Mouse (Mus musculus): ENCODE data around the gene Pitx2. TPM values are rescaled to one million over a fixed set of nuclear protein-coding genes. Genes with fewer than 3 reads are reported as not detected.

The Pitx2 gene
- polyA plus RNA-seq, 1 experiment, result 9.9 TPM

DNA sequence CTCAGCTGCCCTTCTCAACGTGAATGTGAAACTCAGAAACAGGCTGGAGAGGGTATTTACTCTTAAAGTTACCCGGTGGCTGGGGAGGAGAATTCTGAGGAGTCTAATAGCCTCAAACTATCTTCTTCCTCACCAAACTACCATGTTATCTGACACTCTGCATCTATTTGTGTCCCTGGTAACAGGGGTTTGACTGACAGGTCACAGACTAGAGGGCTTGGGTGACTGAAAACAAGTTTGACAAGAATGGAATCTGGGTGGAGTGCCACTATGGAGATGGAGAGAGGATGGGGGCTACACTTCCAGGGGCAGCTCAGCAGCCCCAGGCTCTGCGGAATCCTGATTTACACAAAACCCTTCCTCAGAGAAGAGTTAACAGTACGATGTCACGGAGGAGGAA, 27.7 kb downstream of the Pitx2 start:
- H3K36me3 ChIP-seq (ENCODE audit: control insufficient read depth, insufficient read depth, low read length), result no peaks in the 10 kb centered on the region
- no peaks in the 10 kb centered on the region; the same call in 1 of the 2 replicates for H3K4me1 ChIP-seq (ENCODE audit: control insufficient read depth, insufficient read depth, low read length)
- H3K27ac ChIP-seq (ENCODE audit: insufficient read depth, low read depth, low read length), result no peak overlapping the region
- TF ChIP-seq CTCF (conservative IDR thresholded peaks at IDR 0.05; ENCODE audit: insufficient read depth, insufficient read length, low read depth, low read length) (no peak), POLR2A (IDR thresholded peaks at IDR 0.05; ENCODE audit: low read depth, low read length) (no peak)
- no peak for DNase-seq
- H3K27me3 ChIP-seq (replicated peaks; ENCODE audit: control insufficient read depth, insufficient read depth, low read length), result 0 out of 2 replicates have a peak, but pooled peaks cover 2% of the 10 kb centered on the region
- WGBS, result 26% methylated on average over 5 of the region's 5 CpGs
- H3K4me3 ChIP-seq (ENCODE audit: insufficient read depth, low read depth, low read length), result no peak overlapping the region

DNA sequence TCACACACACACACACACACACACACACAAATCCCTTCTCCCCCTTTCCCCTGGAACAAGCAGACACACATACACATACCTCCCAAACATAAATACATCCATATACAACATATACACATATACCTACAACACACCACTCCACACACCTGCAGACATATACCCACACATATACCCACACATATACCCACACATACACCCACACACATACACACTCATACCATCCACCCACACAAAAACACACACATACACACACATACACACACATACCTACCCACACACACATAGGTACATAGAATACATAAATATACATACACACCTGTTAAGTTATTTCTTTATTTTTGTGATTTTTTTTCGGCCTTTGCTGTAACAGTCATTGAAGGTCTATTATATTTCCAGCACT, 38.3 kb downstream of the Pitx2 start:
- no peak for DNase-seq
- no peak overlapping the region for H3K4me3 ChIP-seq (ENCODE audit: insufficient read depth, low read depth, low read length)
- no peaks in the 10 kb centered on the region for H3K36me3 ChIP-seq (ENCODE audit: control insufficient read depth, insufficient read depth, low read length)
- no peaks in the 10 kb centered on the region for H3K27me3 ChIP-seq (replicated peaks; ENCODE audit: control insufficient read depth, insufficient read depth, low read length)
- TF ChIP-seq POLR2A (IDR thresholded peaks at IDR 0.05; ENCODE audit: low read depth, low read length) (no peak), CTCF (conservative IDR thresholded peaks at IDR 0.05; ENCODE audit: insufficient read depth, insufficient read length, low read depth, low read length) (no peak)
- no peaks in the 10 kb centered on the region for H3K4me1 ChIP-seq (ENCODE audit: control insufficient read depth, insufficient read depth, low read length)
- WGBS, result 86% methylated on average over 1 of the region's 1 CpGs
- H3K27ac ChIP-seq (ENCODE audit: insufficient read depth, low read depth, low read length), result no peak overlapping the region

- Histone ChIP-seq H3K4me3 (ENCODE audit: insufficient read depth, low read depth, low read length) (no peak overlapping the region), H3K36me3 (ENCODE audit: control insufficient read depth, insufficient read depth, low read length) (no peaks in the 10 kb centered on the region), H3K27ac (ENCODE audit: insufficient read depth, low read depth, low read length) (no peak overlapping the region), H3K27me3 (replicated peaks; ENCODE audit: control insufficient read depth, insufficient read depth, low read length) (no peaks in the 10 kb centered on the region), H3K4me1 (ENCODE audit: control insufficient read depth, insufficient read depth, low read length) (no peaks in the 10 kb centered on the region)
- no peak for DNase-seq
- WGBS, result 20% methylated on average over 13 of the region's 13 CpGs
- TF ChIP-seq CTCF (conservative IDR thresholded peaks at IDR 0.05; ENCODE audit: insufficient read depth, insufficient read length, low read depth, low read length), result no peak
- no peak for TF ChIP-seq POLR2A (IDR thresholded peaks at IDR 0.05; ENCODE audit: low read depth, low read length)
These were observed 39.1 kb downstream of the Pitx2 start for GRCm38 (mm10) chr3:129238664-129239258.

GRCm38 (mm10) chr3:129250997-129251396, 51.3 kb downstream of the Pitx2 start:
- no peak for DNase-seq
- Histone ChIP-seq H3K27ac (ENCODE audit: insufficient read depth, low read depth, low read length) (no peak overlapping the region), H3K4me1 (ENCODE audit: control insufficient read depth, insufficient read depth, low read length) (no peaks in the 10 kb centered on the region), H3K27me3 (replicated peaks; ENCODE audit: control insufficient read depth, insufficient read depth, low read length) (no peaks in the 10 kb centered on the region; the same call in 1 of the 2 replicates), H3K36me3 (ENCODE audit: control insufficient read depth, insufficient read depth, low read length) (no peaks in the 10 kb centered on the region), H3K4me3 (ENCODE audit: insufficient read depth, low read depth, low read length) (no peak overlapping the region)
- 81% methylated on average over 9 of the region's 9 CpGs for WGBS
- TF ChIP-seq CTCF (conservative IDR thresholded peaks at IDR 0.05; ENCODE audit: insufficient read depth, insufficient read length, low read depth, low read length) (no peak), POLR2A (IDR thresholded peaks at IDR 0.05; ENCODE audit: low read depth, low read length) (no peak)

- Histone ChIP-seq H3K27me3 (replicated peaks; ENCODE audit: control insufficient read depth, insufficient read depth, low read length) (no peaks in the 10 kb centered on the region), H3K36me3 (ENCODE audit: control insufficient read depth, insufficient read depth, low read length) (no peaks in the 10 kb centered on the region), H3K4me1 (ENCODE audit: control insufficient read depth, insufficient read depth, low read length) (no peaks in the 10 kb centered on the region), H3K4me3 (ENCODE audit: insufficient read depth, low read depth, low read length) (no peak overlapping the region), H3K27ac (ENCODE audit: insufficient read depth, low read depth, low read length) (no peak overlapping the region)
- DNase-seq, result no peak
- TF ChIP-seq POLR2A (IDR thresholded peaks at IDR 0.05; ENCODE audit: low read depth, low read length) (no peak), CTCF (conservative IDR thresholded peaks at IDR 0.05; ENCODE audit: insufficient read depth, insufficient read length, low read depth, low read length) (no peak)
- WGBS, result 71% methylated on average over 10 of the region's 10 CpGs
These were observed 54.6 kb downstream of the Pitx2 start for GRCm38 (mm10) chr3:129254246-129254645.

GRCm38 (mm10) chr3:129256283-129256682, 56.6 kb downstream of the Pitx2 start:
- no peak overlapping the region for H3K4me3 ChIP-seq (ENCODE audit: insufficient read depth, low read depth, low read length)
- H3K36me3 ChIP-seq (ENCODE audit: control insufficient read depth, insufficient read depth, low read length), result no peaks in the 10 kb centered on the region
- 62% methylated on average over 19 of the region's 19 CpGs for WGBS
- no peaks in the 10 kb centered on the region for H3K27me3 ChIP-seq (replicated peaks; ENCODE audit: control insufficient read depth, insufficient read depth, low read length)
- H3K27ac ChIP-seq (ENCODE audit: insufficient read depth, low read depth, low read length), result no peak overlapping the region
- H3K4me1 ChIP-seq (ENCODE audit: control insufficient read depth, insufficient read depth, low read length), result no peaks in the 10 kb centered on the region
- TF ChIP-seq CTCF (conservative IDR thresholded peaks at IDR 0.05; ENCODE audit: insufficient read depth, insufficient read length, low read depth, low read length), result no peak
- no peak for TF ChIP-seq POLR2A (IDR thresholded peaks at IDR 0.05; ENCODE audit: low read depth, low read length)
- no peak for DNase-seq

DNA sequence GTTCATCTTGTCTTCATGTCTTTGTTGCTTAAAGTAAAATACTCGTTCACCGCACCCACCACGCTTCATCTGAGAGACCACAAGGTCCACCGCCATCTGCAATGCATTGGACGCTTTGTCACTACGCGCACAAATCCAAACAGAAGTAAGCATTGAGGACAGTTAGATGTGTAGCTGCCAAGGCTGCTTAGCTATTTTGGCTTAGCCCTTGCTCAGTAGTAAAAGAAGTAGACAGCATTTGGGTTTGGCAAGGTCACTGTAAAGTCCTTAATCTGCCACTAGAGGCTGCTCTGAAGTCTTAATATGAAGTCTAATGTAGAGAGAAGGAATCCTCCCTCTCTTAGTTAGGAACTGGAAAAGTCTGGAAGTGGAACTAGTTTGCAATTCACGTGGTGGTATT, 57.1 kb downstream of the Pitx2 start:
- TF ChIP-seq POLR2A (IDR thresholded peaks at IDR 0.05; ENCODE audit: low read depth, low read length) (no peak), CTCF (conservative IDR thresholded peaks at IDR 0.05; ENCODE audit: insufficient read depth, insufficient read length, low read depth, low read length) (no peak)
- H3K27ac ChIP-seq (ENCODE audit: insufficient read depth, low read depth, low read length), result no peak overlapping the region
- H3K36me3 ChIP-seq (ENCODE audit: control insufficient read depth, insufficient read depth, low read length), result no peaks in the 10 kb centered on the region
- H3K27me3 ChIP-seq (replicated peaks; ENCODE audit: control insufficient read depth, insufficient read depth, low read length), result no peaks in the 10 kb centered on the region
- DNase-seq, result peak; percentile 56
- 65% methylated on average over 8 of the region's 8 CpGs for WGBS
- H3K4me3 ChIP-seq (ENCODE audit: insufficient read depth, low read depth, low read length), result no peak overlapping the region
- no peaks in the 10 kb centered on the region for H3K4me1 ChIP-seq (ENCODE audit: control insufficient read depth, insufficient read depth, low read length)

All from kidney, adult 2 months (tissue).